Mouse (Mus musculus): ENCODE data around the gene Gm20547. TPM values are rescaled to one million over a fixed set of nuclear protein-coding genes. Genes with fewer than 3 reads are reported as not detected.

The Gm20547 gene
- polyA plus RNA-seq, 1 experiment from 2014 or later: 0.06 TPM

Small RNA genes lying within 50 kb of the gene (microRNA-seq; reads per million reads assigned to microRNA genes)
- not detected for gene Mir6970
- 0.88 reads per million for gene Mir6971
- not detected for gene Mir6972

Other genes with a start within 250 kb of the Gm20547 start
- gene Fkbpl, start 237.3 kb downstream of the Gm20547 start, polyA plus RNA-seq (2016; fragmentation: Nextera tagmentation; extraction: Ambion mirVana): 17.9 and 18.9 TPM in 2 replicates
- 101 TPM in 2 replicates for gene Atf6b, start 234.9 kb downstream of the Gm20547 start, polyA plus RNA-seq (2016; fragmentation: Nextera tagmentation; extraction: Ambion mirVana)
- not detected in 2 replicates for gene Tnxb, start 211.5 kb downstream of the Gm20547 start, polyA plus RNA-seq (2016; fragmentation: Nextera tagmentation; extraction: Ambion mirVana)
- not detected in 2 replicates for gene C4b, start 138.2 kb downstream of the Gm20547 start, polyA plus RNA-seq (2016; fragmentation: Nextera tagmentation; extraction: Ambion mirVana)
- gene Cyp21a1, start 77.5 kb downstream of the Gm20547 start, polyA plus RNA-seq (2016; fragmentation: Nextera tagmentation; extraction: Ambion mirVana): not detected in 2 replicates
- 23.3 and 28.6 TPM in 2 replicates for gene Stk19, start 45.1 kb downstream of the Gm20547 start, polyA plus RNA-seq (2016; fragmentation: Nextera tagmentation; extraction: Ambion mirVana)
- gene Dxo, start 45.0 kb downstream of the Gm20547 start, polyA plus RNA-seq (2016; fragmentation: Nextera tagmentation; extraction: Ambion mirVana): 77.5 and 83.5 TPM in 2 replicates
- 57.5 and 65.0 TPM in 2 replicates for gene Skiv2l, start 31.8 kb downstream of the Gm20547 start, polyA plus RNA-seq (2016; fragmentation: Nextera tagmentation; extraction: Ambion mirVana)
- gene Nelfe, start 31.7 kb downstream of the Gm20547 start, polyA plus RNA-seq (2016; fragmentation: Nextera tagmentation; extraction: Ambion mirVana): 151 and 155 TPM in 2 replicates
- 2.1 and 2.5 TPM in 2 replicates for gene Cfb, start 19.5 kb downstream of the Gm20547 start, polyA plus RNA-seq (2016; fragmentation: Nextera tagmentation; extraction: Ambion mirVana)
- gene Zbtb12, start 2.6 kb downstream of the Gm20547 start, polyA plus RNA-seq (2016; fragmentation: Nextera tagmentation; extraction: Ambion mirVana): 6.2 and 6.3 TPM in 2 replicates
- gene C2, start 16.2 kb upstream of the Gm20547 start, polyA plus RNA-seq (2016; fragmentation: Nextera tagmentation; extraction: Ambion mirVana): 0.29 and 0.40 TPM in 2 replicates
- gene Ehmt2, start 16.4 kb upstream of the Gm20547 start, polyA plus RNA-seq (2016; fragmentation: Nextera tagmentation; extraction: Ambion mirVana): 109 and 116 TPM in 2 replicates
- gene Slc44a4, start 32.4 kb upstream of the Gm20547 start, polyA plus RNA-seq (2016; fragmentation: Nextera tagmentation; extraction: Ambion mirVana): not detected in 2 replicates
- 14.6 and 16.1 TPM in 2 replicates for gene Neu1, start 49.2 kb upstream of the Gm20547 start, polyA plus RNA-seq (2016; fragmentation: Nextera tagmentation; extraction: Ambion mirVana)
- 0.08 and 0.14 TPM in 2 replicates for gene Hspa1b, start 77.2 kb upstream of the Gm20547 start, polyA plus RNA-seq (2016; fragmentation: Nextera tagmentation; extraction: Ambion mirVana)
- not detected in 2 replicates for gene Gm20481, start 87.9 kb upstream of the Gm20547 start, polyA plus RNA-seq (2016; fragmentation: Nextera tagmentation; extraction: Ambion mirVana)
- 1.1 and 1.4 TPM in 2 replicates for gene Hspa1a, start 90.1 kb upstream of the Gm20547 start, polyA plus RNA-seq (2016; fragmentation: Nextera tagmentation; extraction: Ambion mirVana)
- gene Hspa1l, start 90.7 kb upstream of the Gm20547 start, polyA plus RNA-seq (2016; fragmentation: Nextera tagmentation; extraction: Ambion mirVana): 0.58 and 0.85 TPM in 2 replicates
- gene Lsm2, start 99.8 kb upstream of the Gm20547 start, polyA plus RNA-seq (2016; fragmentation: Nextera tagmentation; extraction: Ambion mirVana): 320 and 365 TPM in 2 replicates
- 222 and 267 TPM in 2 replicates for gene Vars, start 118.9 kb upstream of the Gm20547 start, polyA plus RNA-seq (2016; fragmentation: Nextera tagmentation; extraction: Ambion mirVana)
- 0.15 and 0.23 TPM in 2 replicates for gene Vwa7, start 134.5 kb upstream of the Gm20547 start, polyA plus RNA-seq (2016; fragmentation: Nextera tagmentation; extraction: Ambion mirVana)
- gene Sapcd1, start 146.0 kb upstream of the Gm20547 start, polyA plus RNA-seq (2016; fragmentation: Nextera tagmentation; extraction: Ambion mirVana): 1.2 and 1.4 TPM in 2 replicates
- 5.2 and 5.4 TPM in 2 replicates for gene Msh5, start 164.7 kb upstream of the Gm20547 start, polyA plus RNA-seq (2016; fragmentation: Nextera tagmentation; extraction: Ambion mirVana)
- gene Clic1, start 167.9 kb upstream of the Gm20547 start, polyA plus RNA-seq (2016; fragmentation: Nextera tagmentation; extraction: Ambion mirVana): 174 and 186 TPM in 2 replicates
- 453 and 568 TPM in 2 replicates for gene Ddah2, start 177.0 kb upstream of the Gm20547 start, polyA plus RNA-seq (2016; fragmentation: Nextera tagmentation; extraction: Ambion mirVana)
- not detected in 2 replicates for gene Ly6g6c, start 183.3 kb upstream of the Gm20547 start, polyA plus RNA-seq (2016; fragmentation: Nextera tagmentation; extraction: Ambion mirVana)
- gene Mpig6b, start 184.1 kb upstream of the Gm20547 start, polyA plus RNA-seq (2016; fragmentation: Nextera tagmentation; extraction: Ambion mirVana): 0.36 and 0.46 TPM in 2 replicates
- 0.81 and 0.95 TPM in 2 replicates for gene Ly6g6e, start 194.9 kb upstream of the Gm20547 start, polyA plus RNA-seq (2016; fragmentation: Nextera tagmentation; extraction: Ambion mirVana)
- 0.80 and 1.1 TPM in 2 replicates for gene Ly6g6d, start 196.0 kb upstream of the Gm20547 start, polyA plus RNA-seq (2016; fragmentation: Nextera tagmentation; extraction: Ambion mirVana)
- gene Ly6g6f, start 203.6 kb upstream of the Gm20547 start, polyA plus RNA-seq (2016; fragmentation: Nextera tagmentation; extraction: Ambion mirVana): 0.56 and 0.66 TPM in 2 replicates
- 53.3 and 63.6 TPM in 2 replicates for gene Abhd16a, start 207.2 kb upstream of the Gm20547 start, polyA plus RNA-seq (2016; fragmentation: Nextera tagmentation; extraction: Ambion mirVana)
- gene Ly6g5c, start 226.2 kb upstream of the Gm20547 start, polyA plus RNA-seq (2016; fragmentation: Nextera tagmentation; extraction: Ambion mirVana): not detected in 2 replicates
- 1.4 and 1.7 TPM in 2 replicates for gene Ly6g5b, start 233.4 kb upstream of the Gm20547 start, polyA plus RNA-seq (2016; fragmentation: Nextera tagmentation; extraction: Ambion mirVana)
- gene Gpank1, start 239.4 kb upstream of the Gm20547 start, polyA plus RNA-seq (2016; fragmentation: Nextera tagmentation; extraction: Ambion mirVana): 33.9 and 35.8 TPM in 2 replicates
- gene Csnk2b, start 240.0 kb upstream of the Gm20547 start, polyA plus RNA-seq (2016; fragmentation: Nextera tagmentation; extraction: Ambion mirVana): 299 and 317 TPM in 2 replicates
- 8.4 and 8.5 TPM in 2 replicates for gene D17H6S53E, start 244.3 kb upstream of the Gm20547 start, polyA plus RNA-seq (2016; fragmentation: Nextera tagmentation; extraction: Ambion mirVana)